Mouse (Mus musculus) adrenal gland, adult 18-20 months (tissue): ENCODE measurements around the gene Gatad2a. TPM values are rescaled to one million over a fixed set of nuclear protein-coding genes. Genes with fewer than 3 reads are reported as not detected.

ENCODE experiments used
- DNase-seq, 2 experiments: peaks; one replicate each; pipeline ENCODE4 v3.0.0; 2021 to 2022; ENCODE audit warnings: low spot score in 2 of 2
- total RNA-seq, 2 experiments: library from RNA; stranded (reverse); gene quantifications; 1 replicate in 1 of 2; 2 replicates in 1 of 2; pipeline ENCODE4 v1.2.3; 2021

Gene Gatad2a
- total RNA-seq, 2 experiments from 2014 or later, result 102 to 111 TPM

GRCm38 (mm10) chr8:69938245-69938982, 57.8 kb downstream of the Gatad2a start:
- DNase-seq, result no peak

DNA sequence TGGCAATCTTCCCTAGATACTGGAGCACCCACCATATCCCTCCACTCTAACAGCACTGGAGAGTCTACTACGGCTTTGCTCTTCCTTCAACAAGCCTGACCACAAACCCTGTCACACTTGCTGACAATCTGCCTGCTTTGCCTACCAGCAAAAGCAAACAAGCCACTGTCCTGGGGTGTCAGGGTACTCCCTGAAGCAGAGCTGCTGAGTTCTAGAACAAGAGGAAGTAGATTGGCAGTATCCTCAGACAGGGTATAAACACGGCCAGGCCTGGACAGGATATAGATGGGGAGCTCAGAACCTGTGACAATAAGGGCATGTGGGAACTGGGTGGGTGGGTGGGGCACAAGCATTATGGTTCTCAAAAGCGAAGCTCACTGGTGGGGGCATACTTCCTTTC, 58.7 kb downstream of the Gatad2a start:
- DNase-seq, result no peak

- DNase-seq, result no peak
These were observed 60.0 kb downstream of the Gatad2a start for GRCm38 (mm10) chr8:69936050-69936794.

- no peak for DNase-seq
These were observed 60.8 kb downstream of the Gatad2a start for GRCm38 (mm10) chr8:69935431-69935830.

GRCm38 (mm10) chr8:69934582-69934981, 61.6 kb downstream of the Gatad2a start:
- DNase-seq, result no peak

DNA sequence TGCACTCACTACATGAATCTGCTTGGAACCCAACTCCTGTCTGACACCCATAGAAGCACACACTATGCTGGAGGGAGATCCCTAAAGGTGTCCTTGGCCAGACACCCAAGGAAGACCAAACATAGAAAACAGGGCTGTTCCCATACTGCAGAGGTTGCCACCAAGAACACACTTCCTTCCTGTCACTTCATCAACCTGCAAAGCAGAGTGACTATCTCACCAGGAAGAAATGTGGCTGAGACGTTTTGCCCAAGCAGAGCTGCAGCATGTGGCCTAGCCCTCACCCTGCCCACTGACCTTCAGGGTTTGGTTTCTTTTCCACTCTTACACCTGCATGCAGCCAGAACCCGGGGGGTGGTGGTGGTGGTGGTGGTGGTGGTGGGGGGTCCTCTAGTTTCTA, 62.4 kb downstream of the Gatad2a start:
- DNase-seq, result no peak

GRCm38 (mm10) chr8:69926901-69927300, 69.3 kb downstream of the Gatad2a start:
- DNase-seq, result no peak

- DNase-seq, result no peak
These were observed 72.2 kb downstream of the Gatad2a start for GRCm38 (mm10) chr8:69923986-69924385.

GRCm38 (mm10) chr8:69921141-69921540, 75.0 kb downstream of the Gatad2a start:
- no peak for DNase-seq

DNA sequence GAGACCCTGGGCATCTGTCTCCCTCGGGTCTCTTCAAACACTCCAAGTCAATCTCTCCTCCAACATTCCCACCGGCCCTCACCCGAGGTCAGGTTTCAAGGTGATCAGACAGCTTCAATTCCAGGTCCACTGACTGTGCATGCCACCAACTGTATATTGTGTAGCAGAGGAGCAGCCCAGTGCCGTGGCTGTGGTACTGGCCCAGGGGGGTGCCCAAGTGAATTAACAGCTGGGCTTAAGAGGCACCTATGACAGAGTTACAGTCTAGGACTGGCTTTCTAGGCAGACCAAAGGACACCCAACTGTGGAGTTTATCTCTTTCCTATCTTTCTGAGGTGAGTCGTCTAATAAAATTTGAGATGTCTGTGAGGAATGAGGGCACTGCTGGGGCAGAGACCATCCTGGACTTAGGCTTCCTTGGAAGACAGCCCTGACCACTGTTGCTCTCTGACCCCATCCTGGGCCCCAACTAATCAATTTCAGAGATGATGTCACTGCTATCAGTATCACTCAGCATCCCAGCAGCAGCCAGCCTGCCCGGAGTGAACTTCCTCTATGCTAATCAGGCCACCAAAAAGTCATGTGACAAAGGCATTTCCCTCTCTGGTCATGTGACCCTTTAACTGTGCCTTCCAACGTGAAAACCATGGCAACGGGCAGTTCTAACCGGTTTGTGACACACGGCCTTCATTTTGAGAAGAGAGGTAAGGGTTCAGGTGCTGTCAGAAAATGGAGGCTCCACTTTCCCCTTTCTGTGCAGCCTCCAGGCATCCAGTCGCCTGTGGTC, 76.1 kb downstream of the Gatad2a start:
- peak in 1 of 2 experiments; percentile 44 for DNase-seq

DNA sequence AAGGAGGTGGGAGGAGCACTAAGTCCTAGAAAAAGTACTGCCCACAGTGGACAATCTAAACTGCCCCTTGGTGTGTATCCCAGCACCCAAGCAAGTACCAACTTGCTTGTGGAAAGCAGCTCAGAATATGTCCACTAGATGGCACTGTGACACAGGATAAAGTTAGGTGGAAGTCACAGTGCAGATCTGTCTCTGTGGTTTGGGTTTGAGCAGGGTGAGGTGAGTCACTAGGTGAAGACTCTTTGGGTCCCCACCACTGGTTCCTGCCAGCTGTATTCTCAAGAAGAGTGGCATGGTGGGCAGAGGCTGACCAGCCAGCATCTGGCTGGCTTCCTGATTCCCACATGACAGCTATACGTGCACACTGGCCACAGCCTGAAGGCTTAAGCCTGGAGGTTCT, 77.2 kb downstream of the Gatad2a start:
- DNase-seq, result peak; percentile 63 to 81

DNA sequence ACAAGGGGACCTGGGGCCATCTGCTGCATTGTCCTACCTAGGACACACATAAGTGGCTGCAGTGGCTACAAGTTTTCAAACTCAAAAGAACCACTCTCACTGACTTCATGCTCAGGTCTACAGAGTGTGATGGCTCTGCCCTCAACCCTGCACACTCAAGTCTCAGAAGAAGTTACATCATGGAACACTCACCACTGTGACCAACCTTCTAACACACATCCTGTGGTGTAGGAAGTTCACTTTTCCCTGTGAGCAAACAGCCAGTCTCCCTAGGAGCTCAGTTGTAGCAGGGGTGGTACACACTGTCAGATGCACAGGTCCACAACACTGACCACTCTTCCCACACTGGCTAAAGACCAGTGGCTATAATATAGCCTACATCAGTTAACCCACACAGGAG, 77.7 kb downstream of the Gatad2a start:
- no peak for DNase-seq

GRCm38 (mm10) chr8:69915748-69916147, 80.4 kb downstream of the Gatad2a start:
- no peak for DNase-seq

GRCm38 (mm10) chr8:69914526-69914925, 81.7 kb downstream of the Gatad2a start:
- DNase-seq, result no peak

DNA sequence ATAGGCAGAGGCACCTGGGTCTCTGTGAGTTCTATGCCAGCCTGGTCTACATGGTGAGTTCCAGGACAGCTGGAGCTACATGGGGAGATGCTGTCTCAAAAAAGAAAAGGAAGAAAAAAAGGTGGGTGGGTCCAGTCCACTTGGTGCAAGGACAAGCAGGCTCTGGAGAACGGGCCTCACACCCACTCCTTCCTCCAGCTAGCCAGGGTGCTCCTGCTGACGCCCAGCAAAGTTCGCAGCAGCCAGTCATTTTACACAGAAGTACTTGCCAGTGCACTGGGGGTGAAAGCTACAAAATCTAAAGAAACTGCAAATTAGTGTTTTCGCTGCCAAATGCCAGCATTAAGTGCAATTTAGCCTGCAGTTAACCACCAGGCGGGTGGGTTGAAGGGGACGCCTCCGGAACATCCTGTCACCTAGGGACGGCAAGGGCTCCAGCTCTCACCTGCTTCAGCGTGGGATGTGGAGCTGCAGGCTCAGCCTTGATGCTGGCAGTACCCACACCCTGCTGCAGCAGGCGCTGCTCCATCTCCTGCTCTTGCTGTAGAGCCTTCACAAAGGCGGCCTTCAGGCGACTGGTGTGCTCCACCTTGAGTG, 83.6 kb downstream of the Gatad2a start:
- DNase-seq, result no peak

DNA sequence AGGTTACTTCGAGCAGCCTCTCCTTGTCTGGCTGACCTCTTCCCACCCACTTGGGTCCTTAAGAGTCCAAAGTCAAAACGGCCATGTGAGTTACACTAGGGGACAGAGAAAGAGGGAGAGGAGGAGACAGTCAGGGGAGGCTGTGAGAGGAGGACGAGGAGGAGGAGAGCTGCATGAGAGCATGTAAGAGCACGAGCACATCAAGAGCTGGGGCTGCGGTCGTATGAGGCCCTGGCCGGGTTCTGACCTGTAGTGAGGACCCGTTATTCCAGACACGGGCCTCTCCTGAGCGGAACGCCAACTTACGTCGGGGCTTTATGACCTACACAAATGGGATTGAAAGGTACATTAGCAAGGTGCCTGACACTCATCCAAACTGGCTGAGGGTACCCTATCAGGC, 84.3 kb downstream of the Gatad2a start:
- DNase-seq, result no peak

GRCm38 (mm10) chr8:69907106-69907505, 89.1 kb downstream of the Gatad2a start:
- DNase-seq, result no peak

- no peak for DNase-seq
These were observed 89.9 kb downstream of the Gatad2a start for GRCm38 (mm10) chr8:69906260-69906659.

GRCm38 (mm10) chr8:69904096-69904495, 92.1 kb downstream of the Gatad2a start:
- DNase-seq, result no peak

- peak; percentile 98 for DNase-seq
These were observed 93.1 kb downstream of the Gatad2a start for GRCm38 (mm10) chr8:69903063-69903542.
